Mouse (Mus musculus): Measurements from ENCODE around the gene Ncor2. TPM values are rescaled to one million over a fixed set of nuclear protein-coding genes. Genes with fewer than 3 reads are reported as not detected.

Gene Ncor2
- polyA plus RNA-seq, 1 experiment from 2014 or later = 19.2 TPM

- Histone ChIP-seq H3K27me3 (replicated peaks; ENCODE audit: low read depth, poor library complexity, severe bottlenecking) (peaks cover 20% of the 10 kb centered on the region), H3K36me3 (replicated peaks) (no peaks in the 10 kb centered on the region), H3K4me1 (peaks cover 46% of the 10 kb centered on the region), H3K4me3 (peak overlapping the region; percentile 23; the same call in 1 of the 2 replicates), H3K9me3 (no peaks in the 10 kb centered on the region), H3K27ac (replicated peaks) (0 out of 2 replicates have a peak overlapping the region, but pooled peaks have one; percentile 16)
- WGBS = 29% methylated on average over 12 of the region's 12 CpGs
- DNase-seq (ENCODE audit: low spot score) = no peak
These were observed 10.0 kb upstream of the Ncor2 start for GRCm38 (mm10) chr5:125188812-125189598.

- Histone ChIP-seq H3K9me3 (no peaks in the 10 kb centered on the region), H3K4me1 (peaks cover 49% of the 10 kb centered on the region), H3K36me3 (replicated peaks) (no peaks in the 10 kb centered on the region), H3K27ac (replicated peaks) (peak overlapping the region; percentile 76), H3K4me3 (peak overlapping the region; percentile 4; the same call in 1 of the 2 replicates), H3K27me3 (replicated peaks; ENCODE audit: low read depth, poor library complexity, severe bottlenecking) (peaks cover 32% of the 10 kb centered on the region)
- DNase-seq (ENCODE audit: low spot score) = peak; percentile 86
- WGBS = 6% methylated on average over 6 of the region's 6 CpGs
These were observed 5.8 kb upstream of the Ncor2 start for GRCm38 (mm10) chr5:125184826-125185225.

GRCm38 (mm10) chr5:125183321-125184003 is 4.4 kb upstream of the Ncor2 start:
- Histone ChIP-seq H3K27me3 (replicated peaks; ENCODE audit: low read depth, poor library complexity, severe bottlenecking) (peaks cover 32% of the 10 kb centered on the region), H3K27ac (replicated peaks) (peak overlapping the region; percentile 76), H3K9me3 (no peaks in the 10 kb centered on the region), H3K4me3 (peak overlapping the region; percentile 25; the same call in 1 of the 2 replicates), H3K4me1 (peaks cover 41% of the 10 kb centered on the region), H3K36me3 (replicated peaks) (no peaks in the 10 kb centered on the region)
- WGBS = 18% methylated on average over 23 of the region's 23 CpGs
- peak; percentile 46 for DNase-seq (ENCODE audit: low spot score)

DNA sequence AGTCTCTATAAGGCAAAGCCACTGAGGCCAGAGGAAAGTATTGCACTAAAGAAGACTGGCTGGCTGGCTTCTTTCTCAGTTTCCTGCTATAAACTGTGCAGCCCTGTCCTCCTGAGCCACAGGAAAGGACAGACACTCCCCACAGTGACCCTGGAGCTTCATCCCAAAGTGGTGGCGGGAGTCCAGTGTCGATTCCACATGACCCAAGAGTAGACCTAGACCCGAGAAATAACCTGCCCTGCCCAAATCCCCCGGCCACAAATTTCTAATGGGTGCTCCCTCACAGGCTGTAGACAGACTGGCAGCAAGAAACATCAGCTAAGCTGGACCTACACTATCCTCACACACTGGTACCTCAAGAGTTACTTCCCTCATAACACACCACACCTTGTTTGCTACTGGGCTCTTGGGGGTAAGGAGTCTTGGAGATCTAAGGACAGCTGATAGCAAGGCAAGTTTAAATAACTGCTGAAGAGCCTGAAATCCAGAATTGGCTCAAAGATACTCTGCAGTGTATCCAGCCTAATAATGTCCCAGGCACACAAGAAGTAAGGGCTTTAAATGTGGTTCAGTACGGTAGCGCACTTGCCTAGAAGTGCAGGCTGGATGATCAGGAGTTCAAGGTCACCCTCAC is 1.7 kb upstream of the Ncor2 start:
- no peak overlapping the region; the same call in 1 of the 2 replicates for H3K27ac ChIP-seq (replicated peaks)
- 81% methylated on average over 6 of the region's 6 CpGs for WGBS
- no peaks in the 10 kb centered on the region for H3K9me3 ChIP-seq
- DNase-seq (ENCODE audit: low spot score) = no peak
- no peak overlapping the region for H3K4me3 ChIP-seq
- peaks cover 64% of the 10 kb centered on the region for H3K4me1 ChIP-seq
- no peaks in the 10 kb centered on the region for H3K36me3 ChIP-seq (replicated peaks)
- peaks cover 32% of the 10 kb centered on the region for H3K27me3 ChIP-seq (replicated peaks; ENCODE audit: low read depth, poor library complexity, severe bottlenecking)

DNA sequence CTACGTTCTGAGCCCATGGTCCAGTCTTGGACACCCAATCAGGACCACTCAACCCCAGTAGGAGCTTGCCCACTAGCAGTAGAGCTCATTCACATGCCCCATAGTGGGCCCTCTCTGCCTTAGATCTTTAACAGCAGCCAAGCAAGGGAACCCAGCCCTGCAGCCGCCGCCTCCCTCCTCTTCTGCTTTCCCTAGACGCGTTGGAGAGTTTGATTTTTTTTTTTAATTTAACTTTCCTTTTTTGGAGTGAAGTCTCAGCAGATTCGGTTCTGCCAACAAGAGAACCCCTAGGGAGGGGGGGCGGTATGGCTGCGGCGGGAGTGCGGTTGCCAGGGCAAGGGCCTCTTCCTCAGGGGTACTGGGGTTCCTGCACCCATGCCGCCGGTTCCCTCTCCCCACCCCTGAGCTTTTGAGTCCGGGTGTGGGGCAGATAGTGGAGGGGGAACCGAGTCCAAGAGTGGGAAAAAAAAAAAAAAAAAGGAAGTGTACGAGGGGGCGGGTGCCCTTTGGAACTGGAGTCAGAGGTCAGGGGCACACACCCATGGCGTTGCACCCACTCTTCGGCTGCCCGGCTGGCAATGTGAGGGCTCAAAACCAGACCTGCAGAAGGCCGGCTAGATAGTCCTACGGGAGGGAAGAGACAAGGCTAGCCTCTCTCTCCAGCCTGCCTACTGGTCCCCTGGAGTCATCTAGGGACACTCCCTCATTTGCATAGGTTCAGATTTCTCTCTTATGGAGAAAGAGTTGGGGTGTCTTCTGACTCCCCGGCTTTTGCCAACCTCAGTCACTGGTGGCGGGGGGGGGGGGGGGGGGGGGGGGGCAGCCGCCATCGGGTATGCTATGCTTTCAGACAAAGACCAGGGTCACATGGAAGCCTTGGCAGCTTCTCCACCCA is 963 bp upstream of the Ncor2 start:
- WGBS = 6% methylated on average over 25 of the region's 25 CpGs
- DNase-seq (ENCODE audit: low spot score) = no peak

DNA sequence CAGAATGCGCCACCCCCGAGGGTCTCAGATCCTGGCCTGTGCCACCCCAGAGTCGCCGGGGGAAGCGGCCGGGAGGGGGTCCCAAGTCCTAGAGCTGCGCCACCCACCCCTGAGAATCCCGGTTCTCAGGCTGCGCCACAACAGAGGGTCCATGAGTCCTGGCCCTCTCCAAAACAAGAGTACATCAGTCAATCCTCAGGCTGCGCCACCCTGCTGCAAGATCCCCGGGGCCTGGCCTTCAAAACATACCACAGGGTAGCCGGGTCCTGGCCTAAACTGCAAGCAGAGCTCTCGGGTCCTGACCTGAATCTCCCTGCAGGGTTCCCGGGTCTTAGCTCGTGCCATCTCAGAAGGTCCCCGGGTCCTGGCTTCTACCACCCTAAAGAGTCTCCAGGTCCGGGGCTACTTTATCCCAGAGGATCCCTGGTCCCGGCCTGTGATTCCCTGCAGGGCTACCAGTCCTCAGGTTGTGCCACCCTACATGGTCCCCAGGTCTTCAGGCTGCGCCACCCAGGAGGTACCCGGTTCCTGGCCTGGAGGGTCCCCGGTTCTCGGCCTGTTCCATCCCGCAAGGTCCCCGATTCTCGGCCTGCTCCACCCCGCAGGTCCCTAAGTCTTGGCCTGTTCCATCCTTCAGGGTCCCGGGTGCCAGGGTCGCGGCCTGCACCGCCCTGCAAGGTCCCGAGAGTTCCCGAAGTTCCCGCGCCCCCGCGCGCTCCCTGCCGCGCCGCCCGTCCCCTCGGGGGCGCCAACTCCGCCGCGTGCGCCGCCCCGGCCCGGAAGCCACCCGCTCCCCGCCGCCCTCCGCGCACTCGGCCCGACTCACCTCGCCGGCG is 630 bp downstream of the Ncor2 start:
- peak; percentile 78 for DNase-seq (ENCODE audit: low spot score)
- peak overlapping the region; percentile 94 for H3K27ac ChIP-seq (replicated peaks)
- under 1% methylated on average over 60 of the region's 60 CpGs for WGBS
- H3K9me3 ChIP-seq = no peaks in the 10 kb centered on the region
- peak overlapping the region; percentile 95 for H3K4me3 ChIP-seq
- H3K27me3 ChIP-seq (replicated peaks; ENCODE audit: low read depth, poor library complexity, severe bottlenecking) = peaks cover 18% of the 10 kb centered on the region
- peaks cover 63% of the 10 kb centered on the region for H3K4me1 ChIP-seq
- H3K36me3 ChIP-seq (replicated peaks) = peaks cover 6% of the 10 kb centered on the region; the same call in 1 of the 2 replicates

More for the DNA sequence above, 963 bp upstream of the Ncor2 start:
- Histone ChIP-seq H3K36me3 (replicated peaks) (peaks cover under 1% of the 10 kb centered on the region; the same call in 1 of the 2 replicates), H3K4me1 (peaks cover 64% of the 10 kb centered on the region), H3K9me3 (no peaks in the 10 kb centered on the region), H3K27me3 (replicated peaks; ENCODE audit: low read depth, poor library complexity, severe bottlenecking) (peaks cover 32% of the 10 kb centered on the region), H3K4me3 (peak overlapping the region; percentile 95), H3K27ac (replicated peaks) (peak overlapping the region; percentile 86)

DNA sequence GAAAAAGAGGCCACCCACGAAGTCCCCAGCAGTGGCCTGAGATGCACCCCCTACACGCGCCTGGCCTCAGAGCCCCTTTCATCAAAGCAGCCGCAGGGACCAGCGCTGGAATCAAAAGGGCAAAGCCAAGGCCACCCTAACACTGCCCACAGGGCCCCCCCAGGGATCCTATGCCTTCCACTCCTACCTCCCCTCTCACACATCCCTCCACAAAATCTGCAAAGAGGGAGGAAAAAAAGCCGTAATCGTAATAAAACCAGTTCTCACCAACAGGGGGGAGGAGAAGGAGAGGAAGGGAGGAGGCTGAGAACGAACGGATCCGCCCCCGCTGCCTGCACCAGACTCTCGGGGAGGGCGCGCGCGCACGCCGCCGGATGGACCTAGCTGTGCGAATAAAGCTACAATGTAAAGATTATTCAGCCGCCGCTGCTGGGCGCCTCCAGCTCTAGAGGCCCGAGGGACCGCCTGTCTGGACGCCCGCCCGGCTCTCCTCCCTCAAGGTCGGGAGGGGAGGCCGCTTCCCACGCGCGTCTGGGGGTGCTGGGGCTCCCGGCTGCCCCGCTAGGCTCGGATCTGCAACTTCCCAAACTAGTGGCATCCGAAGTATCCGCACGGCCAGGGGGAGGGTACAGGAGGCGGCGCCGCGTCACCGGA is 1.4 kb downstream of the Ncor2 start:
- peaks cover 10% of the 10 kb centered on the region for H3K27me3 ChIP-seq (replicated peaks; ENCODE audit: low read depth, poor library complexity, severe bottlenecking)
- under 1% methylated on average over 44 of the region's 44 CpGs for WGBS
- H3K36me3 ChIP-seq (replicated peaks) = peaks cover 6% of the 10 kb centered on the region; the same call in 1 of the 2 replicates
- H3K27ac ChIP-seq (replicated peaks) = peak overlapping the region; percentile 94
- peak; percentile 87 for DNase-seq (ENCODE audit: low spot score)
- peaks cover 69% of the 10 kb centered on the region for H3K4me1 ChIP-seq
- H3K4me3 ChIP-seq = peak overlapping the region; percentile 95
- no peaks in the 10 kb centered on the region for H3K9me3 ChIP-seq

DNA sequence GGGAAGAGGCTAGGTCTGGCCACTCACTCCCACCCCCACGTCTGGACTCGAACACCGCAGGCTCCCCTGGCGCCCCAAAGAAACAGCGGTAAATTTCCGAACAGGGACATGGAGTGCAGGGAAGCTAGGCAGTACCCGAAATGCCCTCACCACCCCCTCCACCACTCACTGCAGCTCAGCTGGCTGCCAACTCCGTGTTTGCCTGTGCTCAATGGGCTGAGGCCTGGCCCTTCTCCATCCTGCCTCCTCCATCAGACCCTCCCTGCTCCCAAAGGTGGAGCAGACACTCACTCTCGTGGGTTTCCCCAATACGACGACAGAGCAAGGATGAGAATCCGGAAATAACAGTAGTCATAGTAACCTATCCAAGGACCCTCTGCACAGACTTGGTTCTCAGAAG is 2.2 kb downstream of the Ncor2 start:
- 11% methylated on average over 12 of the region's 12 CpGs for WGBS
- H3K4me3 ChIP-seq = peak overlapping the region; percentile 95
- H3K4me1 ChIP-seq = peaks cover 76% of the 10 kb centered on the region
- no peak for DNase-seq (ENCODE audit: low spot score)
- peak overlapping the region; percentile 94 for H3K27ac ChIP-seq (replicated peaks)
- no peaks in the 10 kb centered on the region for H3K9me3 ChIP-seq
- H3K27me3 ChIP-seq (replicated peaks; ENCODE audit: low read depth, poor library complexity, severe bottlenecking) = peaks cover 8% of the 10 kb centered on the region
- peaks cover 6% of the 10 kb centered on the region; the same call in 1 of the 2 replicates for H3K36me3 ChIP-seq (replicated peaks)

DNA sequence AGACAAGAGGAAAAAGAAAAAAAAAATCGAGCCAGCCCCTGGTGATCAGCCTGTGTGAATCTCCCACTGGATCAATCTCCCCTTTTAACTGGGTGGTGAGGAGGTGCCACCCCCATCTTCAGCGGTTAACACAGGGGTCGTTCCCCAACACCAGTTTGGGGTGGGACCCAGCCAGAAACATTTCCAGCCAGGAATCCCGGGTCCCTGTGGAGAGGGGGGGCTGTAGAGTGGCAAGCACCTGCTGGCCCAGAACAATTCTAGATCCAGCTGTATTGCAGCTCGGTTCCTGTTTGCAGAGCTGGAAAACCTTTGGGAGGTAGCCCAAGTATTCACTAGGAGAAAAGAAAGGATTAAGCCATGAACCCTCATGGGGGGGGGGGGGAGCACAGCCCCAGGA is 2.7 kb downstream of the Ncor2 start:
- H3K4me1 ChIP-seq = peaks cover 81% of the 10 kb centered on the region
- H3K27ac ChIP-seq (replicated peaks) = 0 out of 2 replicates have a peak overlapping the region, but pooled peaks have one; percentile 94
- H3K27me3 ChIP-seq (replicated peaks; ENCODE audit: low read depth, poor library complexity, severe bottlenecking) = peaks cover 8% of the 10 kb centered on the region
- no peaks in the 10 kb centered on the region for H3K9me3 ChIP-seq
- WGBS = 37% methylated on average over 5 of the region's 5 CpGs
- peaks cover 6% of the 10 kb centered on the region; the same call in 1 of the 2 replicates for H3K36me3 ChIP-seq (replicated peaks)
- peak overlapping the region; percentile 95 for H3K4me3 ChIP-seq
- no peak for DNase-seq (ENCODE audit: low spot score)

GRCm38 (mm10) chr5:125175673-125176369 is 3.2 kb downstream of the Ncor2 start:
- Histone ChIP-seq H3K27ac (replicated peaks) (no peak overlapping the region), H3K9me3 (no peaks in the 10 kb centered on the region), H3K27me3 (replicated peaks; ENCODE audit: low read depth, poor library complexity, severe bottlenecking) (peaks cover 6% of the 10 kb centered on the region), H3K36me3 (replicated peaks) (peaks cover 6% of the 10 kb centered on the region; the same call in 1 of the 2 replicates), H3K4me1 (peaks cover 87% of the 10 kb centered on the region), H3K4me3 (peak overlapping the region; percentile 95; the same call in 1 of the 2 replicates)
- WGBS = 73% methylated on average over 8 of the region's 9 CpGs
- DNase-seq (ENCODE audit: low spot score) = no peak

Data from embryonic facial prominence, embryonic 10.5 days (tissue).